Mouse (Mus musculus) liver, embryonic 14.5 days (tissue): Measurements from ENCODE around the gene Atp6v1a.

Source experiments
- CTCF ChIP-seq: IDR thresholded peaks from 2 replicates; pipeline ENCODE4 v1.5.1; 2016; ENCODE audit warnings: antibody characterized with exemption, low read depth, control low read depth
- EP300 ChIP-seq: IDR thresholded peaks from 2 replicates; pipeline ENCODE4 v1.6.1; 2016; ENCODE audit warnings: antibody characterized with exemption, low read depth

DNA sequence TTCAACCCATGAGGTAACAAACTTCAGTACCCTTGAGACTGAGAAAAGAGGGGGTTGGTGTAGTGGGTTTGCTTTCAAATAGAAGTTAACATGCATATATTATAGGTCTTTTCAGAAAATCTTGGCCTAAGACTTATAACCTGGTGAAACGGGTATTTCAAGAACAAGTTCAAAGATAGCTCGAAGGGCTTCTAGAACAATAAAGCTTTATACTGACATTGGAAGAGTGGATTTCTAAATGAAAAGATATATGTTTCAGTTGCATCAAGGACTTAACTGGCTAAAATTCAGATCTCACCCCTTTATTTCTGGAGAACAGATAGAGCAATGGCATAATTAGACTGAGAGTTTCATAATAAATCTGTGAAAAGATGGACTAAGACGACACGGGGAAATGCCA, 29.5 kb upstream of the Atp6v1a start:
- TF ChIP-seq EP300 (no peak), CTCF (no peak)
